Mouse (Mus musculus) small intestine, adult 2 months (tissue): ENCODE results near the gene RPS10-NUDT3.

Experiments used
- CTCF ChIP-seq: fragments of 200-500 bp; IDR thresholded peaks from 2 replicates; pipeline ENCODE4 v1.5.1; 2012; ENCODE audit warnings: low read depth, mild to moderate bottlenecking, control low read depth, inconsistent platforms, low read length, moderate library complexity, mixed read lengths; ENCODE audit not compliant: insufficient replicate concordance, insufficient read length; ENCODE audit errors: extremely low read depth
- POLR2A ChIP-seq: fragments of 200-500 bp; IDR thresholded peaks from 2 replicates; pipeline ENCODE4 v1.6.1; 2012; ENCODE audit warnings: low read depth, mild to moderate bottlenecking, control low read depth, inconsistent platforms, low read length, moderate library complexity

DNA sequence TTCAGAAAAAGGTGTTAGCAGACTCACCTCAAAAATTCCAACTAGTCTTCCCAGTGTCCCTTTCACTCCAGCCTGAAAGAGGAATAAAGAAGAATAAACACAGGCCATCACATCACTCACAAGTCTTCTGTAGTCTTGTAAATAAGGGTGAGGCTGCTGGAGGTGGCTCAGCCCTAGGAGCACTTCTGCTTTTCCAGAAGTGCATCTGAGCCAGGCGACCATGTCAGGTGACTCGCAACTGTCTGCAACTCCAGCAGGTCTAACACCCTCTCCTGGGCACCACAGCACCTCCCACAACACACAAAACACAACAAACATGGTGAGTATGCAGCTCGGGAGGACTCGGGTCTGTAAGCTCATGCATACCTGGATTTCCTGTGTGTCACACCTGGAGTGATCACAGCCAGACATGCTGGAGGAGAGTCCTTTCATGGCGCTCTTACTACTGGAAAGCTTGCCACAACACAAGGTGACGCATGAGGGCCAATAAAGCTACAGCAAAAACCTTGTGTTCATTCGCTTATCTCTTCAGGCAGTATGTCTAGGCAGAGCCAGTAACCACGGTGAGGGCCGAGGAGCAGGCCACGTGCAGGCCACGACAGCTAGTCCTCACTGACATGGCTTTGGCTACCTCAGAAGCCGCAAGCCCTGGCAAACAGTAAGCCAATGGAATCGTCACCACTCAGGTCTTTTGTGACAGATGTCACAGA lies 51.7 kb downstream of the RPS10-NUDT3 start:
- no peak for TF ChIP-seq CTCF
- no peak for TF ChIP-seq POLR2A
